Mouse (Mus musculus): ENCODE data around the gene Nnmt.

Gene Nnmt

DNA sequence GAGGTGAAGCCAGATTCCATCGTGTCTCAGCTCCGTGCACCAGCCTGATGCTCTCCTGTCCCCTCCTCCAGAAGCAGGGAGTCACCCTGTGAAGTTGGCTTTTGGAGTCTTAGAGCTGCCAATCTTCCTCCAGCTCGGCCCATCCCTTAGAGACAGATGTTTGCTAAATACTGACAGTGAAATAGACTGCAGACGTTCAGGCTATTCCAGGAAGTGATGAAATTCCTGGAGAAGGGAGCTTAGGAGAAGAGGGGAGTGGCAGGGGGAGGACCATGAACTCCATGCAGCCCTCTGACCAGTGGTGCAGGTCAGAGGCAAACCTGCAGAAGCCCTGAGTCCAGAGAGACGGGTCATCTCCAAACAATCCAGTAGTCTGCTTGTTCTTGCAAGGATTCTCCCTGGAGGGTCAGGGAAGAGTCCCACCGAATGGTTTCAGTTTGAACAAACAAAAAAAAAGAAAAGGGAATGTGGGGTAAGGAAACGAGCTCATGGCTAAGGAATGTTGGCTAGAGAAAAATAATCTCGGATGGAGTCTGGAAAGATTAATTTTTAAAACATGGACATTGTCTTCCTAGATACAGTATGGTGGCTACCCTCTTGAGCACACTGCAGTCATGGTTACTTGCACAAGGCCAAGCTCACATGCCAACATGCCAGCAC lies at the start of gene Nnmt:
TSS of gene Nnmt (minus strand) at position 215 of the 660 bp plus-strand sequence.
- DNase-seq (ENCODE audit: low read depth), result no peak

DNA sequence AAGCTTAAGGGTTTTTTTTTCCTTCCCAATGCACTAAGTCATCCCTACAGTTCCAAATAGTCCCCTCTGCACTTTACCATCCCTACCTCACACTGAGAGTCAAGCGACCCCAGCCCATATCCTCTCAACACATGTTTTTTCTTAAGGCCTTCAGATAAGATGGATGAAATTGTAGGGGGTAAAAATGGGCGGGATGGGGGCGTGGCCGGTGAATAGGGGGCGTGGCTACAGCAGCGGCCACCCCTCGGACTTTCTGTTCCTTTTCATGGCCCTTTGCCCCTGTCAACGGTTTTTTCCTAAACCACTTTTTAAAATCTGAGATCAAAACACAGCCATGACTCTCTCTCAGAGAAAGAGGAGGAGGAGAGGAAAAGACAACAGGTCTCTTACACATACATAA lies 49.8 kb upstream of the Nnmt start:
- DNase-seq (ENCODE audit: low read depth), result no peak

DNA sequence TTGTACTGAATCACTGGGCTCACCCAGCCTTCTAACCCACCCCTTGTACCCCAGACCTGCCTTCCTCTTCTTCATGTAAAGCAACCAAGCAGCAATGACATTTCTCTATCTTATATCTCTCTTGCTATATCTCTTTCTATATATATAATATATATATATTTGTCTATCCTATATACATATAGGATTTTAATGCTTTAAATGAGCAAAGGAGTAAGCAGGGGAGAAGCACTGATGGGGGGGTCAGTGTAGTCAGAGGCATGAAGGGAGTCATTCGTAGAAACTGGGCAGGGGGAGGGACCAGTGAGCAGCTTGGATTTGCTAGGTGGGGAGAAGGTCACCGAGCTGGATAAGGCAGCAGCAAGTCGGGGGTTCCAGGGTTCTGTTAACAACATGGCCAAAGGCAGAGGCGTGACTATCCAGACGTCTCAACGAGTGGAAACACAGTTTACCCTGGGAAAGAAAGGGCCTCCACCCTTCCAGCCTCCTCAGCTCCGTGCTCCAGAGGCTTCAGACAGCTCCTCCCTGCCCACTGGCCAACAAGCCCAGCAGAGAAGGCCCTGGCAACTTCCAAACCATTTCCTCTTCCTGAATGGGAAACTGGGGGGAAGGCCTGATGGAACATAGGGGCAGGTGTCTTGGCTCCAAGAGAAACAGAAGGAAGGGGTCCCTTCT lies 48.6 kb upstream of the Nnmt start:
- DNase-seq (ENCODE audit: low read depth), result no peak

- no peak for DNase-seq (ENCODE audit: low read depth)
These were observed 47.1 kb upstream of the Nnmt start for GRCm38 (mm10) chr9:48652026-48652425.

GRCm38 (mm10) chr9:48650846-48651245 lies 45.9 kb upstream of the Nnmt start:
- DNase-seq (ENCODE audit: low read depth), result no peak

DNA sequence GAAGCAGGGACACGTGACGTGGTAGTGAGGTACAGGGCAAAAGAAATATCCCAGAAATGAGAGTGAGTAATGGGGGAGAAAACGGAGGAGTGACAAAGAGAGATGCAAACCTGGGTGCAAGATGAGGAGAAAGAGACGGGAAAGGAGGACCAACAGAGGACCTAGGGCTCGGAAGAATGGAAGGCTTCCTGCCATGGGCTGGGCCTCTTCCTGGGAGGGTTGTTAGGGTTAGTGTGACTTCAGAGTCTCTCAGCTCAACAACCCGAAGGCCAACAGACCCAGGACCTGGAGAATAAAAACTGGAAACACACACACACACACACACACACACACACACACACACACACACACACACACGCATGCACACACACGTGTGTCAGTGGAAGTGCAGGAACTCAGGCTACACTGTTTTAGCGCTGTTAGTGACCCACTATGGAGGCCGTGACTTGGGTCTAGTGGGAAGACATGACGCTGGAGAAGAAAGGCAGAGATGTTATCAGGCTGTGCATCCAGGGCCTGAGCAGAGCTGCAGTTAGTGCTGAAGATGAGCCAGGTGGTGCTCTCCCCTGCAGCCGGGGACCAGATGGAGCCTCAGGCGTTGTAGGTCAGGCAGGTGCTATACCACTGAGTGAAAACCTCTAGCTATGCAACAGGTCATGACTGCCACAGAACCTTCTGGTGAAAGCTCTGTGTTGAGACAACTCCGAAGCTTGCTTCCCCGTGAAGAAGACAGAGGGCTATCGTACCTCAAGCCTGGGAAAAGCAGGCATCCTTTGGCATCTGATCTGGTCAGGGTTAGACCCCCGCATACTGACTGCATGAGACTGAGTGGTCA lies 45.1 kb upstream of the Nnmt start:
- DNase-seq (ENCODE audit: low read depth), result no peak

DNA sequence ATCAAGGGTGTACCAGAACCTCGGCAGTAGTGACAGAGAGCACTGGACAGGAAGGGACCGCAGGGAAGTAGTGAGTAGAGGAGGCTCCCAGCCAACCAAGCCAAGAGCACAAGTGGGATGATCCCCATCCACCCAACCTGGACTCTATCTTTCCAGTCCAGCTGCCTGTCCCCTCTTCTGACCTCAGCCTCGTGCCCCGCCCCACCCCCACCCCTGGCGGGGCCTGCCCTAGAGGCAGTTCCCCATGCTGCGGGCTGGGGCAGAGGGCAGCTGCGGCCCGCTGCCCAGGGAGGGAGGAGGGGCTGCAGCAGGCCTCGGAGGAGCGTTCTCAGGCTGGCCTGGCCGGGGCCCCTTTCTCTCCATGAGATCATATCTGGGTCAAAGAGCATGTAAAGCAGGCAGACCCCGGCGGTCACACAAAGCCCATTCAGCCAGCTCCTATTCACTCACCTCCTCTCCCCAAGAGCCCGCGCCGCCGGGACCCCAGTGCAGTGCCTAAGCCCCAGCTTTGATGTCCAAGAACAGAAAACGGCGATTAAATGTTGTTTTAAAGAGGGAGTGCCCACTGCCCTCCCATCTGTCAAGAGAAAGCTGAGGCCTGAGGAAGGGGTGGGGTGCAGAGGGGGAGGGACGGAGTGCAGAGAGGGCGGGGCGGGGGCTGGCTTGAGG lies 44.3 kb upstream of the Nnmt start:
- DNase-seq (ENCODE audit: low read depth), result no peak

- DNase-seq (ENCODE audit: low read depth), result no peak
These were observed 43.5 kb upstream of the Nnmt start for GRCm38 (mm10) chr9:48648285-48649097.

GRCm38 (mm10) chr9:48647648-48648284 lies 42.8 kb upstream of the Nnmt start:
- DNase-seq (ENCODE audit: low read depth), result no peak

DNA sequence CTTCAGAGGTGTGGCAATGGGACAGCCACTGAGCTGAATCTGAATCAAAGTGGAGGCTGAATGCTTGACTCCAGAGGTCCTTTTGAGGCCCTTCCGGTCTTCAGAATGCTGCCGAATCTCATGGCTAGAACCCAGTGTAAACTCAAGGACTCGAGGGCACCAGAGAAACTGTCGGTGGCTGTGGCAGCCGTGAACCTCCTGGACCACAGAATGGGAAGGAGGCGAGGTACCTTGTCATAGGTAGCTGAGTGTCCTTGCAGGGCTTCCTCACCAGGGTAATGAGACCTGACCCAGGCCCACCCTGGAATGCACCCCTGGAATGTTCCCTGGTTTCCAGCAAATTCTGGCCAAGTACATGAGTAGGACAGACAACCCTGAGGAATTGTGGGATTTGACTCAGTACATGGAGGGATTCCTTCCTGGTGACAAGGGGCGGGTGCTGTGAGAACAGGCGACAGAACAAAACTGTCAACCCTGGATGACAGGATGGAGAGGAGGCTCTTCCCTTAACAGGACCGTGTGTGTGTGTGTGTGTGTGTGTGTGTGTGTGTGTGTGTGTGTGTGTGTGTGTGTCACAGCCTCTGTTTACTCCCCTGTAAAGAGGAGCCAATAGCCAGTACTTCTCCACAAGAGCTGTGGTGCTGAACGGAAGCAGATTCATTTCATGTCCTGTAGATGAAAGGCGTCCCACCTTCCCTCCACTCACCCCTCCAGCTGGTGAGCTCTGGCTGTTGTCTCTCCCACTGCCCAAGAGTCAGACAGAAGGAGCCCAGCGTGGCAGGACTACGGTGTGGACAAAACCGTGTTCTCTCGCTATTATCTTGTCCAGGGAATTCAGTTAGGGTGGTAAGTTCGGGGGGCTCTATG lies 42.1 kb upstream of the Nnmt start:
- no peak for DNase-seq (ENCODE audit: low read depth)

- peak; percentile 80 for DNase-seq (ENCODE audit: low read depth)
These were observed 41.3 kb upstream of the Nnmt start for GRCm38 (mm10) chr9:48646251-48646650.

DNA sequence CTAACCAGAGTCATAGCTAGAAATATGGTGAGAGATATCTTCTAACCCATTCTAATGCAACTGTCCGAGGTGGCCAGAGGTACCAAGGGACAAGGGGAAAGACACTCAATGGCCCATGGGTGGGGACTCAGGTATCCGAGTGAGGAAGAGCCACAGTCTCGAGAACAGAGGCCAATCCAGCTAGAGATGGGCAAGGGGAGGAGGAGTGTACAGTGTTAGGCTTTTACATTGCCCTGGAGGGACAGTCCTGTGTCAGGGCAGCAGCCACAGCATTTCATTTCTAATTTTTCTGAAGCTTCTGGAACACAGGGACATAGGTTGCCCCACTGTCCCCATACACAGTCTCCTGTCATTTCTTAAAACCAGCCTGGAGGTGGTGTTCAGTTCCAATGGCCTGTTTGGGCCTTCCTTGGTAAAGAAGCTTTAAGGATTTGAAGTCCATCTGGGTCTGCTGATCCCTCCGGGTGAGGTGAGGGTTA lies 40.7 kb upstream of the Nnmt start:
- no peak for DNase-seq (ENCODE audit: low read depth)

DNA sequence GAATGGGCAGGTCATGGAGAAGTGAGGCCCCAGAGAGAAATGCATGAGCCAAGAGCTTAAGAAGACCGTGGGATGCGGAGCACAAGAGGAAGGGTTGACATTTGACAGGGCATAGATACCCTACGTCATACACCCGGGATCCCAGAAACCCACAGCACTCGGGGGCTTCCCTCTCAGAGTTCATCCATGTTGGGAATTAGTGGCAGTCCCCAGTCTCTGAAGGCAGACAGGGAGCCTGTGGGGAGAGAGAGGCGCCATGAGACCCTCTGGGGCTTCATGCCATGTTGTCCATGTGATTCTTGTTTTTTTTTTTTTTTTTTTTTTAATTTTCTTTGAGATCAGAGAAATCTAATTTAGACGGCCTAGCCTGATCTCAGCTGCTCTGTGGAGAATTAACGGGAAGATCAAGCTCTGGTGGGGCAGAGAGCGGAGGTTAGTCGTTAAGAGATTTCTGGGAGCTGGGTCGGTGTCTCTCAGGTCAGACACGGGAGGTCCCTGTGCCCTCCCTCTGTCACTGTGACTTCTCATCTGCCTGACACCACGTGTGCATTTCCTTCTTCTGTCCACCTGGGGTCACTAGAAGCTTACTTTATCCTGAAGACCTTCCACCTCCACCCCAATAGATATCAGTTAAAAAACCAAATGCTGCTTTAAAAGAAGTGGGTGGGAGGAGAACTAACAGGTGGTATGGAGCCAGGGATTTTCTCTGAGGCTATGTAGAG lies 40.1 kb upstream of the Nnmt start:
- DNase-seq (ENCODE audit: low read depth), result peak; percentile 34

DNA sequence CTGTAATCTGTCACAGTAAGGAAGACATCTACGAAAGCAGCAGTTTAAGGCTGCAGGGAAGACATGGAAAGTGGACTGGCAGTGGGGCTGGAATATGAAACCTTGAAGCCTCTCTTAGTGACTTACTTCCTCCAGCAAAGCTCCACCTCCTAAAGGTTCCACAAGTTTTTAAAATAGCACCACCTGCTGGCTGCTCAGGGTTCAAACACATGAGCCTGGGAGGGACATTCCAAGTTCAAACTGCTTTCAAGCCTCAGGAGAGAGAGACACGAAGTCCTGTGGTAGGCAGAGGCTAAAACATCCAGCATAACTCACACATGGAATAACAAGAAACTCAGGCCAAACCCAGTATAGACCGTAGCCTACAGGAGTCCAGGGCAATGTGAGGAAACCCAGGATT lies 39.4 kb upstream of the Nnmt start:
- DNase-seq (ENCODE audit: low read depth), result no peak

- DNase-seq (ENCODE audit: low read depth), result no peak
These were observed 36.7 kb upstream of the Nnmt start for GRCm38 (mm10) chr9:48641636-48642035.

- DNase-seq (ENCODE audit: low read depth), result no peak
These were observed 35.9 kb upstream of the Nnmt start for GRCm38 (mm10) chr9:48640881-48641280.

- DNase-seq (ENCODE audit: low read depth), result no peak
These were observed 33.3 kb upstream of the Nnmt start for GRCm38 (mm10) chr9:48638176-48638803.

GRCm38 (mm10) chr9:48637161-48637560 lies 32.2 kb upstream of the Nnmt start:
- no peak for DNase-seq (ENCODE audit: low read depth)

Data from naive thymus-derived CD4-positive, alpha-beta T cell, adult 2 months (primary cell).